Mouse (Mus musculus) B cell, adult 2 months (primary cell): ENCODE results near the gene Taf1c.

ENCODE experiments used
- DNase-seq, 2 experiments: peaks; one replicate each; pipeline ENCODE4 v3.0.0; 2022

The Taf1c gene

GRCm38 (mm10) chr8:119622555-119622954 lies 17.5 kb upstream of the Taf1c start:
- no peak for DNase-seq

GRCm38 (mm10) chr8:119620848-119621465 lies 15.9 kb upstream of the Taf1c start:
- DNase-seq = no peak

DNA sequence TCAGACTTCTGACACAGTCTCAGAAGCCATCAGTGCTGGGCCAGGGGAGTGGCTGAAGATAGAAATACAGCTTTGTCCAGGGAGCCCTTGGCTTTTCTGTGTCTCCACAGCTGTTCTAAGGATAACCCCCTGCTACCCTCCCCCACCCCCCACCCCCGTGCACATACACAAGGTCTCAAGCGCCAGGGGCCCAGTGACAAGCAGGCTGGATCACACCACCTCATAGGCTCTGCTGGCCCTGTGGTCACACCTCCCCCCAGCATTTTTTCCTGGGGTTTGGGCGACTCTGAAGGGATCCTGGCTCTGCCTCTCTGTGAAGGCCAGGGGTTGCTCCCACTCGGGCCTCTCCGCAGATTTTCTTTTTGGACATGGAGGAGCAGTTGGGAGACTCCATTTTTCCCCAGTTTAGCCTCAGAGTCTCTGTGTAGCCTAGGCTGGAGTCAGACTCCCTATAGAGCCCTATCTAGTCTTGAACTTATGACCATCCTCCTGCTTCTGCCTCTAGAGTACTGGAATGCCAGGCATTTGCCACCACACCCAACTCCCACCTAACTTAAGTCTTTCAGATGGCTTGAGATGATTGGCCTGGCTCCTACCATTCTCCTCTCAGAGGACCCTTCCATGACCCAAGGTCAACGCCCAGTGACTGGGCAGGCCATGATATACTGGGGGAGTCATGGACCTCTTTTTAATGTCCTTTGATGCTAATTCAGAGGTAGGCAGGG lies 15.3 kb upstream of the Taf1c start:
- DNase-seq = no peak

- no peak for DNase-seq
Observed at GRCm38 (mm10) chr8:119618887-119619286, 13.9 kb upstream of the Taf1c start.

- DNase-seq = no peak
Observed at GRCm38 (mm10) chr8:119617586-119617985, 12.6 kb upstream of the Taf1c start.

DNA sequence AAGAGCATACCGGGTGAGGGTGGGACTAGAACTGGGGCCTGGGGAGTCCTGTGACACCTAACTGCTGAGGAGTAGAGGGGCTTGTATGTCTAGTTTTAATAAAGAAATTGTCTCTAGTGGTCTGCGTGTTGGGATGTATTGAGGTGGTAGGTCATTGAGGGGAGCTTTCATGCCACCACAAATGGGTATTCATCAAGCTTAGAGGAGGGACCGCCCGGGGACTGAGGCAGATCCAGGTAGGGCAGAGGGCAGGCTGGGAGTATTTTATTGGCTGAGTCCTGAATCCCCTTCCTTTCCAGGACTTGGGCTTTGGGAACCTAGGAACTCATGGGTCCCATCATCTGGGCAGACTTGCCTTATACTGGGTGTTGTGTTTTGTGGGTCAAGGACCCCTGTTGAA lies 11.8 kb upstream of the Taf1c start:
- no peak for DNase-seq

DNA sequence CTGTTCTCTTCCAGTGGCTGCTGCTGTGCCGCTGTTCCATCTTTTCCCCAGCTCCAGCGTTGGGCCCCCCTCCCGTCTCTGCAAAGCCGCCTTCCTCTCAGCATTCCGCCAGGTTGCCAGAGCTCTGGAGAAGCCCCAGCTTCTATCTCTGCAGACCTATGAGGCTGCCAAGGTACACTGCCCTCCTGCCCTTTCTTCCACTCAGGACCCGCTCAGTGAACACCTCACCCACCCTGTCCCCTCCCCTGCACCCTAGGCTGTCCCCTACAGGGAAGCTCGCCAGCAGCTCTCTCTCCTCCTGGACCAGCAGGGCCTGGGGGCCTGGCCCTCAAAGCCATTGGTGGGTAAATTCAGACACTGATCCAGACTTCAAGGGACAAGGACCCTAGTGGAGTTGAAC lies 11.3 kb upstream of the Taf1c start:
- DNase-seq = no peak

GRCm38 (mm10) chr8:119615096-119615495 lies 10.1 kb upstream of the Taf1c start:
- no peak for DNase-seq

GRCm38 (mm10) chr8:119612471-119612870 lies 7.4 kb upstream of the Taf1c start, which contains the start of gene Adad2:
TSS of gene Adad2 (plus strand) at chr8:119612747.
- DNase-seq = no peak

GRCm38 (mm10) chr8:119606224-119606623 lies 1.2 kb upstream of the Taf1c start:
- DNase-seq = peak; percentile 14 to 21

DNA sequence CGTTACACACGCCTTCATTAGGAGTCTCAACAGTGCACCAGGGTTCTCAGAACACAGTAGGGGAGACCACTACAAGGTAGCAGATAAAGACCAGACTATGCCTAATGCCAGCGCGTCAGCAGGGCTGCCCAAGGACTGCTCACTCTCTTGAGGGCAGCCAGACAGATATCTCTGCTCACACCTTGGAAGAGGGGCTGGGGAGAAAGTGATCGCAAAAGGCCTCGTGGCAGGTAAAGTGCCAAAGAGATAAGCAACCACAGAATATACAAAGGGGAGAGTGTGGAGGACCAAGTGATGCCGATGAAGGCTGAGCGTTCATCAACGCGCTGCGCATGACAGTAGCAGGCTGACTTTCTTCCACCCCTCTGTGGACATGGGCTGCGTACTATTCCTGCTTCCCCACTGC lies 621 bp downstream of the Taf1c start:
- no peak for DNase-seq

GRCm38 (mm10) chr8:119603771-119604170 lies 1.3 kb downstream of the Taf1c start:
- DNase-seq = no peak

DNA sequence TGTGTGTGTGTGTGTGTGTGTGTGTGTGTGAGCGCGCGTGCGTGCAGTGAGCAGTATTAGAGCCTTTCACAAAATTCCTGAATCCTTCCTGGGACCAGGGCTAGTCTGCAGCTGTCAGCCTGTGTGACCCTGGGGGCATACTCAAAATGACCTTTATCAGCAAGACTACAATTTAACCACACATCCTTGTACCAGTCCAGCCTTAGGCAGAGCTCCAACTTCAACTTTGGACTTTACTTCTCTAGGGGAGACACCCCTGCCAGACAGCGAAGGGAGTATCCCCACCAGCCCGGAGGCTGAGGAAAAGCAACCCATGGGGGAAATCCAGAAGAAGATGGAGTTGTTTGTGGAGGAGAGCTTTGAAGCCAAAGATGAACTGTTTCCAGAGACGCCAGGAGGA lies 13.6 kb downstream of the Taf1c start:
- no peak for DNase-seq

DNA sequence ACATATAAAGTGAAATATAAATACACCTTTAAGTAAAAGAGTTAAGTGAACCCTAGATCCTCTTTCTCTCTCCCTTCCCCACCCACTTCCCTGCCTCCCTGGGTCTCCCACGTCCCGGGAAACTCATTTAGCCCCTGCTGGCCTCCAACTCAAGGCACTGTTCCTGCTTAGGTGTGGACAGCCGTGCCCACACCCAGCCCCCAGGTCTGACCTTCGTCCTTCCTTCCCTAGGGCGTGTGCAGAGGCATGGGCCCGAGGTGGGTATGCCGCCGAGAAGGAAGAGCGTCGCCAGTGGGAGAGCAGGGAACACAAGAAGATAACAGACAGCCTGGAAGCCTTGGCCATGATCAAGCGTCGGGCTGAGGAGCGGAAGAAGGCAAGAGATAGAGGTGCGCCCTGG lies 14.7 kb downstream of the Taf1c start:
- no peak for DNase-seq

DNA sequence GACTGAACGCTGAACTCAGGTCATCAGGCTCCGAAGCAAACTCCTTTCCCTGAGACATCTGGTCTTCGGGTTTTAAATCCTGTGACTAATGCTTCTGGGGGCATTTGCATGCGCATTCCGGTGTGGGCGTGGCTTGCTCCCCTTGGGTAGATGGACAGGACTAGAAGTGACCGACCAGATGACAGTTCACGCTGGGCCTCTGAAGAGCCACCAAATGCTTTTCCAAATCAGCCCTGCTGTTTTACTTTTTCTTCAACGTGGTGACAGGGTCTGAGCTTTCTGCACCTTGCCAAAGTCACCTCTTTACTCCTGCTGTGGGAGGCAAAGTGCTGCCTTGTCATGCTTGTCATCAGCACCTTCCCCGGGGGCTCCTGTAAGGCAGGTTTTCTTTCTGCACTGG lies 16.2 kb downstream of the Taf1c start:
- no peak for DNase-seq

- DNase-seq = no peak
Observed at GRCm38 (mm10) chr8:119588321-119588720, 16.7 kb downstream of the Taf1c start.

DNA sequence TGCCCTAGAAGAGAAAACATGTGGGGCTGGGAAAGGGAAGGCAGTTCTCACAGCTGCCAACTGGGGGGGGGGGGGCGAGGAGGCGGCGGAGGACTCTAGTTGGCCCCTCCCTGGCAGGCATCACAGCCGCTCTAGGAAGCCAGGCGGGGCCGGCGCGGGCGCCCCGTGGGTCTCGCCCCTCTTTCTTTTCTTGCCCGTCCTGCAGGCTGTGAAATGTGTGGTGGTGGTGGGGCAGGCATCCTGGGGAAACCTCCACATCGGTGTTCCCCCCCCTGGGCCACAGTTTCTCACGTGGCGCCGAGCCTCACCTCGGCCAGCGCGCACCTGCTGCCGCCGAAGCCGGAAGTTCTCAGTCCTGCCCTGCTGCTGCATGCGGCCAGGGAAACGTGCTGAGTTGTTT lies 19.1 kb downstream of the Taf1c start:
- DNase-seq = peak in 1 of 2 experiments; percentile 9

DNA sequence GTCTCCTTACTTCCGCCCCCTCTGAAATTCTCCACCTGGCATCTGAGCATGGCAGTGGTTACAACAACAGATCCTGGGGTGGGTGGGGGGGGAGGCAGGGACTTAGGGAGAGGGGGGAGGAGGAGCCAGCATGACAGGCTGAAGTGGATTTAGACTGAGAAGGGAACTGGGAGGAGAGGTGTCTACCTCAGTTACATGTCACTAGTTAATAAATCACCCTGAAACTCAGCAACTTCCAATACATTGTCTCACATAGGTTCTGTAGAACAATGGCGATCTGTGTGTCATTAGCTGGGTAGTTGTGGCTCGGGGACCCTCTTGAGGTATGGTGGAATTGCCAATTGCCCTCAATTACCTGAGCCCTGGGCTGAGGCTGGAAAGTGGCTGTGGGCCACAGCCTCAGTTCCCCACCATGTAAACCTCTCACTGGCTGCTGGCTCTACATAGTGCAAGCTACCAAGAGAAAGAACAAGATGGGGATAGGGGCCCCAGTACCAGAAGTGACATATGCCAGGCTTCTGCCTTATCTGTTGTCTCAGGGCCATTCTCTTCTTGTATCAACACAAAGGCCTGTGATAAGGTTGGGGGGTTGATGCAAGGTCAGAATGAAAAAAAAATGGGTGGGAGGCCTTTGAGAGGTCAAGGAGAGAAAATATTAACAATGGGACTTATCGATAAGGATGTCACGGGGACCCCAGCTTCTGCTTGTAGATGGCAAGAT lies 24.4 kb downstream of the Taf1c start:
- no peak for DNase-seq

DNA sequence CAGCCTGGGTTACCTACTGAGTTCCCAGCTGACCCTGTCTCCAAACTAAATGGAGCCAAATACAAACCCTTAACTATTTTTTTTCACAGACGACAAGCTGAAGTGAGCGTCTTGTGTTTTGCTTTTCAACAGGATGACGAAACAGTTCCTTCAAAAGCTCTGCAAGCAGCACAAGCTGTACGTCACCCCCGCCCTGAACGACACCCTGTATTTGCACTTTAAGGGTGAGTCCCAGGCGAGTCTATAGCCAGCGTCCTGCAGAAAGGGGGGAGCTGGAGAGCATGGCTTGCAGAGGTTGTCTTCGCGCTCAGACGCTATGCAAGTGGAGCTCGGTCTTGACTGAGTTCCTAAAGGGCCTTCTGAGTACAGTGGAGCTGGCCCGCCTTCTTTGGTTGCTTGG lies 25.9 kb downstream of the Taf1c start:
- no peak for DNase-seq

DNA sequence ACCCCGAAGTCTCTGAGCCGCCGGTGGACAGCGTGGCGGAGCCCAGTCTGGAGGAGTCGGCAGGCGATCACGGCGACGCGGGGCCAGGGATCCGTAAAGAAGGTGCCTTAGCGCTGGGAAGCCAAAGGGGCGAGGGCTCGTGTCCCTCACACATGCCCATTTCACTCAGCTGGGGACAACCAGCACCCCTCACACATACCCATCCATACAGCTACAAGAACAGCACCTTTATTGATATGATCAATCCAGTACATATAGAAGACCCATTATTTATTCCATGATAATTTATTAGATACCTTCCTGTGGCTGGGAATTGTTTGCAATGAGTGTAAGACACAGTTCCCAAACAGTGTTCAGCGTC lies 29.7 kb downstream of the Taf1c start:
- DNase-seq = no peak

- peak; percentile 97 for DNase-seq
Observed at GRCm38 (mm10) chr8:119574437-119575365, 30.3 kb downstream of the Taf1c start, which contains the start of the genes Hsdl1 and Dnaaf1. TSS of gene Hsdl1 (minus strand) at chr8:119575183. TSS of gene Dnaaf1 (plus strand) at chr8:119575235.

DNA sequence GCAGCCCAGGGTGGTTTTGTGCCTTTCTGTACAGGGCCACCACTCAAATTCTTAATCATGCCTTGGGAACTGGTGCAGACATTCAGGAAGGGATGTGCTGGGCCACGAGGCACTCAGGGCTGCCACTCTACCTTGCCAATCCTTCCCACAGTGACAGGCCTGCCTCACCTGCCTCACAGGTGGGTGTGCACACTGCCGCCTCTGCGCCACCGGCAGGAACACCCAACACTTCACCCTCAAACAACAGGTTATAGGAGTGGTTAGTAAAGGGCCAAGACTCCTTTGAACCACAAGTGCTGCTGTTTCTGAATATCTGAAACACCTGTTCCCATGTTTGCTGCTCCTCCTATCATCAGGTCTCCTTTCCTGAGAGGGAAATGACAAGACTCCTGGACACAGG lies 32.6 kb downstream of the Taf1c start:
- DNase-seq = no peak

DNA sequence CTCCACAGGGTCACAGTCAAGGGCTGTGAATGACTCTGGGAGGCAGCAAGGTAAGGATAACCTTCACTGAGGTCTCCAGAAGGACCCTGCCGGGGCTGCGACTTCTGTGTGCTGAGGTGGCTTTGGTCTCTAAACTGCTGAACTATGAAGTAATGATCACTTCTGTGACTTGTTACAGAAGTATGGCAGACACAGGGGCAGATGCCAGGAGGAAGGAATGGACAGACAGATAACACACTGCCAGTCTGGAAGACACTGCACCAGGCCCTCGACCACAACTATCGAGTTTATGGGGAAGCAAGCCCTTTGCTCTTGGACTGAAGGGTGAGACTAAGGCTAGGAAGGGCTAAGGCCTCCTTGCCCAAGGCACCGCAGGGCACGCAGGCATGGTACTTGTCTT lies 33.9 kb downstream of the Taf1c start:
- no peak for DNase-seq
